Mouse (Mus musculus): ENCODE results near the gene Diras2.
"Not testable (repeated sequence)": the region's sequence is repeated elsewhere in the genome, so short reads cannot be mapped to it uniquely, and the experiment has no call there.

Gene Diras2

GRCm38 (mm10) chr13:52517021-52517420 lies 14.1 kb downstream of the Diras2 start:
- no peak for DNase-seq (ENCODE audit: low spot score)

GRCm38 (mm10) chr13:52516561-52516960 lies 14.5 kb downstream of the Diras2 start:
- no peak for DNase-seq (ENCODE audit: low spot score)

- DNase-seq (ENCODE audit: low spot score), result no peak
Observed at GRCm38 (mm10) chr13:52516051-52516450, 15.0 kb downstream of the Diras2 start.

GRCm38 (mm10) chr13:52513554-52513953 lies 17.5 kb downstream of the Diras2 start:
- DNase-seq (ENCODE audit: low spot score), result no peak

- DNase-seq (ENCODE audit: low spot score), result no peak
Observed at GRCm38 (mm10) chr13:52512356-52512755, 18.7 kb downstream of the Diras2 start.

GRCm38 (mm10) chr13:52510172-52510880 lies 20.8 kb downstream of the Diras2 start:
- DNase-seq (ENCODE audit: low spot score), result no peak

- no peak for DNase-seq (ENCODE audit: low spot score)
Observed at GRCm38 (mm10) chr13:52507460-52508293, 23.4 kb downstream of the Diras2 start.

GRCm38 (mm10) chr13:52506822-52507221 lies 24.3 kb downstream of the Diras2 start:
- not testable (repeated sequence) for DNase-seq (ENCODE audit: low spot score)

GRCm38 (mm10) chr13:52505683-52506285 lies 25.3 kb downstream of the Diras2 start:
- DNase-seq (ENCODE audit: low spot score), result not testable (repeated sequence)

- DNase-seq (ENCODE audit: low spot score), result no peak
Observed at GRCm38 (mm10) chr13:52501686-52502085, 29.4 kb downstream of the Diras2 start.

- DNase-seq (ENCODE audit: low spot score), result no peak
Observed at GRCm38 (mm10) chr13:52497029-52497550, 34.0 kb downstream of the Diras2 start.

GRCm38 (mm10) chr13:52488821-52489220 lies 42.3 kb downstream of the Diras2 start:
- no peak for DNase-seq (ENCODE audit: low spot score)

GRCm38 (mm10) chr13:52484064-52484463 lies 47.0 kb downstream of the Diras2 start:
- no peak for DNase-seq (ENCODE audit: low spot score)

- no peak for DNase-seq (ENCODE audit: low spot score)
Observed at GRCm38 (mm10) chr13:52481786-52482185, 49.3 kb downstream of the Diras2 start.

GRCm38 (mm10) chr13:52479146-52479545 lies 51.9 kb downstream of the Diras2 start:
- no peak for DNase-seq (ENCODE audit: low spot score)

GRCm38 (mm10) chr13:52476998-52477601 lies 54.0 kb downstream of the Diras2 start:
- DNase-seq (ENCODE audit: low spot score), result no peak

- DNase-seq (ENCODE audit: low spot score), result peak; percentile 33
Observed at GRCm38 (mm10) chr13:52476222-52476621, 54.9 kb downstream of the Diras2 start.

- DNase-seq (ENCODE audit: low spot score), result no peak
Observed at GRCm38 (mm10) chr13:52475264-52475663, 55.8 kb downstream of the Diras2 start.

- no peak for DNase-seq (ENCODE audit: low spot score)
Observed at GRCm38 (mm10) chr13:52474807-52475206, 56.3 kb downstream of the Diras2 start.

GRCm38 (mm10) chr13:52469795-52470690 lies 61.0 kb downstream of the Diras2 start:
- DNase-seq (ENCODE audit: low spot score), result peak; percentile 82

- no peak for DNase-seq (ENCODE audit: low spot score)
Observed at GRCm38 (mm10) chr13:52465141-52465540, 65.9 kb downstream of the Diras2 start.
